Comparison of ENCODE assay signal across 12 mouse cellular contexts in genomic region chr11:33912151-33912571, GRCm38 (mm10). TPM values are rescaled to one million over a fixed set of nuclear protein-coding genes. Genes with fewer than 3 reads are reported as not detected.
A peak's percentile ranks its signal among the peaks of the same experiment; 100 is the strongest.
DNase-seq lines count a peak whose midpoint lies in the region; ATAC-seq and TF ChIP-seq lines count a peak whose summit lies in the region.
"Had no signal": no experiment of that assay in that cellular context is flagged by ENCODE, and none has a peak within 500 bp of the region (broad histone marks: within the 10 kb centered on the region; RNA-seq: fewer than 3 reads in every experiment).

No protein-coding gene starts in this region.

- H3K4me3 ChIP-seq in heart, embryonic 14.5 days (ENCODE audit: control insufficient read depth in 1 of 2, insufficient read depth in 1 of 2, low read depth in 1 of 2, low read length in 2 of 2), result no peak overlapping the region
- H3K4me3 ChIP-seq in heart, embryonic 12.5 days, result no peak overlapping the region
- H3K4me3 ChIP-seq in midbrain, embryonic 10.5 days, result no peak overlapping the region
- H3K4me3 ChIP-seq in midbrain, embryonic 13.5 days (replicated peaks), result no peak overlapping the region
- no peak overlapping the region for H3K4me3 ChIP-seq in limb, embryonic 10.5 days
- H3K4me3 ChIP-seq in stomach, postnatal 0 days (ENCODE audit: low read depth, low read length), result no peak overlapping the region
- H3K4me3 ChIP-seq: embryonic facial prominence, embryonic 13.5 days; liver, embryonic 13.5 days; myocyte had no signal

- H3K9ac ChIP-seq in heart, embryonic 14.5 days (ENCODE audit: low read length), result no peak overlapping the region
- no peak overlapping the region for H3K9ac ChIP-seq in heart, embryonic 12.5 days
- no peak overlapping the region for H3K9ac ChIP-seq in midbrain, embryonic 13.5 days (replicated peaks)
- no peak overlapping the region for H3K9ac ChIP-seq in stomach, postnatal 0 days (ENCODE audit: low read length)
- H3K9ac ChIP-seq: embryonic facial prominence, embryonic 13.5 days; liver, embryonic 13.5 days had no signal

- H3K4me2 ChIP-seq in heart, embryonic 14.5 days (ENCODE audit: low read length), result no peak overlapping the region
- H3K4me2 ChIP-seq in heart, embryonic 12.5 days, result no peak overlapping the region
- H3K4me2 ChIP-seq in midbrain, embryonic 13.5 days (replicated peaks), result no peak overlapping the region
- no peak overlapping the region for H3K4me2 ChIP-seq in stomach, postnatal 0 days (replicated peaks; ENCODE audit: low read depth)
- H3K4me2 ChIP-seq: embryonic facial prominence, embryonic 13.5 days; liver, embryonic 13.5 days had no signal

- no peak for TF ChIP-seq EP300 in stomach, postnatal 0 days (optimal IDR thresholded peaks at IDR 0.05)

- ATAC-seq in heart, embryonic 14.5 days (ENCODE audit: insufficient number of reproducible peaks, insufficient read depth, low FRiP score, low read depth), result peak; percentile 46; the same call in 1 of the 2 replicates
- no peak for ATAC-seq in heart, embryonic 12.5 days (ENCODE audit: insufficient number of reproducible peaks, low FRiP score)
- ATAC-seq in midbrain, embryonic 13.5 days, result no peak
- peak; percentile 53; the same call in 1 of the 2 replicates for ATAC-seq in stomach, postnatal 0 days (ENCODE audit: low FRiP score, low TSS enrichment)
- ATAC-seq in frontal cortex, adult (ENCODE audit: low TSS enrichment), result no peak

- no peaks in the 10 kb centered on the region for H3K27me3 ChIP-seq in heart, embryonic 14.5 days (ENCODE audit: control insufficient read depth, insufficient read depth, low read length)
- H3K27me3 ChIP-seq in heart, embryonic 12.5 days (replicated peaks), result peaks cover 29% of the 10 kb centered on the region
- 0 out of 2 replicates have a peak, but pooled peaks cover 9% of the 10 kb centered on the region for H3K27me3 ChIP-seq in midbrain, embryonic 10.5 days (ENCODE audit: low read depth, poor library complexity, severe bottlenecking)
- no peaks in the 10 kb centered on the region; the same call in 1 of the 2 replicates for H3K27me3 ChIP-seq in midbrain, embryonic 13.5 days
- H3K27me3 ChIP-seq in limb, embryonic 10.5 days (ENCODE audit: low read depth, poor library complexity, severe bottlenecking), result peaks cover 3% of the 10 kb centered on the region; the same call in 1 of the 2 replicates
- H3K27me3 ChIP-seq in stomach, postnatal 0 days (ENCODE audit: control insufficient read depth, insufficient read depth, low read length), result no peaks in the 10 kb centered on the region
- H3K27me3 ChIP-seq: embryonic facial prominence, embryonic 13.5 days; liver, embryonic 13.5 days had no signal

- DNase-seq in midbrain, embryonic 10.5 days (ENCODE audit: low spot score), result no peak
- no peak for DNase-seq in limb, embryonic 10.5 days (ENCODE audit: low spot score)
- DNase-seq in stomach, postnatal 0 days (ENCODE audit: low spot score), result peak; percentile 55
- no peak for DNase-seq in frontal cortex, postnatal 10 days (ENCODE audit: low spot score in 2 of 2)
- DNase-seq: liver, embryonic 13.5 days; right cerebral cortex, adult 18-20 months had no signal

- TF ChIP-seq CTCF in stomach, postnatal 0 days (IDR thresholded peaks at IDR 0.05; ENCODE audit: low read depth), result no peak

- 18% methylated on average over 2 of the region's 2 CpGs for WGBS in heart, embryonic 14.5 days
- WGBS in heart, embryonic 12.5 days, result 26% methylated on average over 2 of the region's 2 CpGs
- WGBS in midbrain, embryonic 10.5 days, result 34% methylated on average over 2 of the region's 2 CpGs
- WGBS in midbrain, embryonic 13.5 days, result 2% methylated on average over 2 of the region's 2 CpGs
- WGBS in limb, embryonic 10.5 days, result 41% methylated on average over 2 of the region's 2 CpGs
- WGBS in stomach, postnatal 0 days, result 10% methylated on average over 2 of the region's 2 CpGs

- H3K9me3 ChIP-seq in heart, embryonic 14.5 days (ENCODE audit: control insufficient read depth, low read length), result no peaks in the 10 kb centered on the region
- H3K9me3 ChIP-seq in heart, embryonic 12.5 days (replicated peaks), result peaks cover 6% of the 10 kb centered on the region
- H3K9me3 ChIP-seq in midbrain, embryonic 10.5 days (replicated peaks), result no peaks in the 10 kb centered on the region
- no peaks in the 10 kb centered on the region for H3K9me3 ChIP-seq in midbrain, embryonic 13.5 days
- H3K9me3 ChIP-seq in limb, embryonic 10.5 days (replicated peaks), result no peaks in the 10 kb centered on the region
- no peaks in the 10 kb centered on the region for H3K9me3 ChIP-seq in stomach, postnatal 0 days (ENCODE audit: control insufficient read depth, low read length)
- H3K9me3 ChIP-seq: embryonic facial prominence, embryonic 13.5 days; liver, embryonic 13.5 days had no signal

- peaks cover 10 to 18% of the 10 kb centered on the region in 2 experiments; a peak in 3 of 4 replicates for H3K4me1 ChIP-seq in heart, embryonic 14.5 days (ENCODE audit: control insufficient read depth in 2 of 2, insufficient read depth in 2 of 2, low read length in 2 of 2)
- H3K4me1 ChIP-seq in heart, embryonic 12.5 days (replicated peaks), result peaks cover 26% of the 10 kb centered on the region
- H3K4me1 ChIP-seq in midbrain, embryonic 10.5 days, result peaks cover 23% of the 10 kb centered on the region
- peaks cover 23% of the 10 kb centered on the region for H3K4me1 ChIP-seq in midbrain, embryonic 13.5 days (replicated peaks)
- peaks cover 16% of the 10 kb centered on the region for H3K4me1 ChIP-seq in limb, embryonic 10.5 days
- no peaks in the 10 kb centered on the region for H3K4me1 ChIP-seq in stomach, postnatal 0 days (replicated peaks; ENCODE audit: control insufficient read depth, insufficient read depth)

- H3K36me3 ChIP-seq in heart, embryonic 14.5 days (ENCODE audit: control insufficient read depth, insufficient read depth, low read length), result no peaks in the 10 kb centered on the region
- H3K36me3 ChIP-seq in heart, embryonic 12.5 days, result no peaks in the 10 kb centered on the region
- no peaks in the 10 kb centered on the region for H3K36me3 ChIP-seq in midbrain, embryonic 10.5 days
- no peaks in the 10 kb centered on the region for H3K36me3 ChIP-seq in midbrain, embryonic 13.5 days
- H3K36me3 ChIP-seq in limb, embryonic 10.5 days, result no peaks in the 10 kb centered on the region
- H3K36me3 ChIP-seq in stomach, postnatal 0 days (ENCODE audit: control insufficient read depth, insufficient read depth, low read length), result no peaks in the 10 kb centered on the region
- H3K36me3 ChIP-seq: embryonic facial prominence, embryonic 13.5 days; liver, embryonic 13.5 days had no signal

- no peak overlapping the region for H3K27ac ChIP-seq in heart, embryonic 14.5 days (replicated peaks in 1 of 2; ENCODE audit: control insufficient read depth in 1 of 2, insufficient read depth in 1 of 2, low read depth in 2 of 2, low read length in 2 of 2)
- no peak overlapping the region for H3K27ac ChIP-seq in heart, embryonic 12.5 days (ENCODE audit: poor library complexity, severe bottlenecking)
- H3K27ac ChIP-seq in midbrain, embryonic 10.5 days (replicated peaks), result peak overlapping the region; percentile 47; the same call in 1 of the 2 replicates
- no peak overlapping the region for H3K27ac ChIP-seq in midbrain, embryonic 13.5 days
- H3K27ac ChIP-seq in limb, embryonic 10.5 days, result peak overlapping the region; percentile 19; the same call in 1 of the 2 replicates
- H3K27ac ChIP-seq in stomach, postnatal 0 days (replicated peaks), result no peak overlapping the region
- H3K27ac ChIP-seq: embryonic facial prominence, embryonic 13.5 days; liver, embryonic 13.5 days had no signal

RNA-seq across cellular contexts. Expression of gene Kcnmb1, which starts 50.7 kb away (rescaled TPM):
- polyA plus RNA-seq in heart, embryonic 14.5 days (2014; fragmentation: Nextera tagmentation; extraction: Ambion mirVana), result 1.7 and 2.0 TPM in 2 replicates
- polyA plus RNA-seq in heart, embryonic 12.5 days (2016; fragmentation: Nextera tagmentation; extraction: Ambion mirVana), result 4.6 and 4.7 TPM in 2 replicates
- polyA plus RNA-seq in midbrain, embryonic 10.5 days (2016; fragmentation: Nextera tagmentation; extraction: Ambion mirVana), result 0.19 and 0.25 TPM in 2 replicates
- polyA plus RNA-seq in midbrain, embryonic 13.5 days (2015; fragmentation: Nextera tagmentation; extraction: Ambion mirVana), result 0.19 TPM in 2 replicates
- 0.10 TPM in 2 replicates for polyA plus RNA-seq in limb, embryonic 10.5 days (2016; fragmentation: Nextera tagmentation; extraction: Ambion mirVana)
- polyA plus RNA-seq in stomach, postnatal 0 days (2015; fragmentation: Nextera tagmentation; extraction: Ambion mirVana), result 2.8 and 3.3 TPM in 2 replicates

Comparison
In these comparisons a context has a peak if more than half of its experiments do, and no peak if none do; other contexts are left out.
1. ATAC-seq: peak in heart, embryonic 14.5 days (single experiment) and stomach, postnatal 0 days (single experiment); none in heart, embryonic 12.5 days (single experiment), midbrain, embryonic 13.5 days (single experiment) and frontal cortex, adult (single experiment).
2. H3K27ac ChIP-seq: peak in midbrain, embryonic 10.5 days (single experiment) and limb, embryonic 10.5 days (single experiment); none in heart, embryonic 14.5 days (0 of 2), heart, embryonic 12.5 days (single experiment), midbrain, embryonic 13.5 days (single experiment) and stomach, postnatal 0 days (single experiment).